7 mouse cellular contexts compared by ENCODE assay signal in genomic region chr16:37788367-37789014, GRCm38 (mm10). TPM values are rescaled to one million over a fixed set of nuclear protein-coding genes. Genes with fewer than 3 reads are reported as not detected.
A peak's percentile ranks its signal among the peaks of the same experiment; 100 is the strongest.
DNase-seq lines count a peak whose midpoint lies in the region; ATAC-seq and TF ChIP-seq lines count a peak whose summit lies in the region.

No protein-coding gene starts in this region.

- POLR2A ChIA-PET in Patski (lab: Charles Lee) = interaction anchor here (0.6 to 2.0 kb wide), 4 partner anchors 10 to 636 kb away, joined by 4 to 8 read pairs (median 5); no protein-coding TSS in a partner anchor

- peak; percentile 60 for ATAC-seq in Patski
- ATAC-seq in hindbrain, postnatal 0 days = peak; percentile 93

- H3K4me3 ChIP-seq in hindbrain, postnatal 0 days (ENCODE audit: low read length) = no peak overlapping the region
- no peak overlapping the region for H3K4me3 ChIP-seq in liver, adult 2 months (ENCODE audit: insufficient read depth, low read depth, low read length)

- H3K36me3 ChIP-seq in hindbrain, postnatal 0 days (ENCODE audit: insufficient read depth, low read length) = no peaks in the 10 kb centered on the region
- H3K36me3 ChIP-seq in liver, adult 2 months (ENCODE audit: control insufficient read depth, insufficient read depth, low read length) = no peaks in the 10 kb centered on the region

- H3K79me2 ChIP-seq in liver, adult 2 months (ENCODE audit: control insufficient read depth, insufficient read depth, low read length) = no peaks in the 10 kb centered on the region

- no peak for TF ChIP-seq CTCF in Patski (IDR thresholded peaks at IDR 0.05)
- no peak for TF ChIP-seq CTCF in brain, embryonic 14.5 days (IDR thresholded peaks at IDR 0.05; ENCODE audit: borderline replicate concordance, extremely low read depth, insufficient read depth, insufficient read length)
- no peak for TF ChIP-seq CTCF in hindbrain, postnatal 0 days (IDR thresholded peaks at IDR 0.05; ENCODE audit: low read depth)
- no peak for TF ChIP-seq CTCF in liver, adult 2 months (IDR thresholded peaks at IDR 0.05; ENCODE audit: low read depth, low read length)

- intact Hi-C loops in gastrocnemius, postnatal 14 days (cut with DNase I; ENCODE audit: low total_unique reads) = no loop called here

- no peaks in the 10 kb centered on the region for H3K27me3 ChIP-seq in Patski
- no peaks in the 10 kb centered on the region for H3K27me3 ChIP-seq in hindbrain, postnatal 0 days (ENCODE audit: insufficient read depth, low read length)
- H3K27me3 ChIP-seq in liver, adult 2 months (ENCODE audit: control insufficient read depth, insufficient read depth, low read length) = no peaks in the 10 kb centered on the region

- peak overlapping the region; percentile 30 for H3K9ac ChIP-seq in hindbrain, postnatal 0 days (replicated peaks; ENCODE audit: low read length)
- no peak overlapping the region for H3K9ac ChIP-seq in liver, adult 2 months (ENCODE audit: low read depth, low read length)

- 18% methylated on average over 12 of the region's 12 CpGs for WGBS in hindbrain, postnatal 0 days
- WGBS in liver, adult 2 months = 45% methylated on average over 12 of the region's 12 CpGs

- CTCF ChIA-PET in Patski (lab: Charles Lee) = interaction anchor here (0.8 to 2.9 kb wide), 6 partner anchors 9 to 98 kb away, joined by 3 to 13 read pairs (median 3); partner anchors contain the start of gene Fstl1

- 0 out of 2 replicates have a peak, but pooled peaks have one; percentile 24 for TF ChIP-seq POLR2A in brain, embryonic 14.5 days (IDR thresholded peaks at IDR 0.05; ENCODE audit: borderline replicate concordance, extremely low read depth, insufficient read depth, insufficient read length, poor library complexity, severe bottlenecking)
- TF ChIP-seq POLR2A in liver, adult 2 months (IDR thresholded peaks at IDR 0.05; ENCODE audit: extremely low read depth, insufficient read depth, low read length) = no peak

- no peak for DNase-seq in Patski (ENCODE audit: low read depth, low spot score)
- DNase-seq in brain, embryonic 14.5 days (ENCODE audit: low read depth) = peak; percentile 96
- DNase-seq in gastrocnemius, postnatal 14 days = peak; percentile 84
- DNase-seq in hindbrain, postnatal 0 days (ENCODE audit: low spot score) = peak; percentile 88
- DNase-seq in liver, adult 2 months (ENCODE audit: extremely low read depth, low read depth, low spot score) = peak; percentile 14
- peak; percentile 56 for DNase-seq in neural tube, embryonic 10.5 days (ENCODE audit: extremely low spot score, low spot score)
- DNase-seq in thymus, postnatal 25 days = no peak

- peaks cover 20% of the 10 kb centered on the region for H3K4me1 ChIP-seq in hindbrain, postnatal 0 days (ENCODE audit: insufficient read depth, low read length)
- H3K4me1 ChIP-seq in liver, adult 2 months (ENCODE audit: control insufficient read depth, insufficient read depth, low read length) = no peaks in the 10 kb centered on the region; the same call in 1 of the 2 replicates

- H3K27ac ChIP-seq in hindbrain, postnatal 0 days = peak overlapping the region; percentile 37; the same call in 1 of the 2 replicates
- H3K27ac ChIP-seq in liver, adult 2 months (replicated peaks; ENCODE audit: insufficient read depth, low read depth, low read length) = peak overlapping the region; percentile 42; the same call in 1 of the 2 replicates

- no peaks in the 10 kb centered on the region for H3K9me3 ChIP-seq in hindbrain, postnatal 0 days (ENCODE audit: low read length)

- peak overlapping the region; percentile 34 for H3K4me2 ChIP-seq in hindbrain, postnatal 0 days (ENCODE audit: low read depth, low read length)

- in situ Hi-C loops in Patski (cut with MboI; ENCODE audit: low pct_unique_long_range_greater_than_20kb) = no loop called here

RNA-seq across cellular contexts. Expression of gene Fstl1, which starts 11.8 kb away (rescaled TPM):
- polyA plus RNA-seq in Patski (2021) = 283 TPM
- 54.2 and 79.7 TPM in 2 replicates for polyA plus RNA-seq in brain, embryonic 14.5 days (2012; rRNA removed)
- 100 to 1,000 TPM; 209 to 290 TPM for total RNA-seq in gastrocnemius, postnatal 14 days (2021)
- total RNA-seq in hindbrain, postnatal 0 days (2014; rRNA removed) = 53.1 and 53.5 TPM in 2 replicates
- polyA plus RNA-seq in hindbrain, postnatal 0 days (2015; fragmentation: Nextera tagmentation; extraction: Ambion mirVana) = 71.5 and 71.8 TPM in 2 replicates
- total RNA-seq in liver, adult 2 months (2014; rRNA removed) = 4.4 and 5.0 TPM in 2 replicates
- polyA plus RNA-seq in liver, adult 2 months (2012; rRNA removed) = 1.8 and 1.9 TPM in 2 replicates

Comparison
In these comparisons a context has a peak if more than half of its experiments do, and no peak if none do; other contexts are left out.
1. DNase-seq: peak in brain, embryonic 14.5 days (single experiment), gastrocnemius, postnatal 14 days (single experiment), hindbrain, postnatal 0 days (single experiment), liver, adult 2 months (single experiment) and neural tube, embryonic 10.5 days (single experiment); none in Patski (single experiment) and thymus, postnatal 25 days (single experiment).
2. RNA of gene Fstl1, which starts 11.8 kb away (polyA plus RNA-seq): 283 TPM in Patski (single experiment), 54.2 to 79.7 TPM in brain, embryonic 14.5 days and 71.5 to 71.8 TPM in hindbrain, postnatal 0 days; 1.8 to 1.9 TPM in liver, adult 2 months; every median in the first group is over 10 times any median in the second.